ENCODE assay signal across 8 mouse cellular contexts in the genomic region with DNA sequence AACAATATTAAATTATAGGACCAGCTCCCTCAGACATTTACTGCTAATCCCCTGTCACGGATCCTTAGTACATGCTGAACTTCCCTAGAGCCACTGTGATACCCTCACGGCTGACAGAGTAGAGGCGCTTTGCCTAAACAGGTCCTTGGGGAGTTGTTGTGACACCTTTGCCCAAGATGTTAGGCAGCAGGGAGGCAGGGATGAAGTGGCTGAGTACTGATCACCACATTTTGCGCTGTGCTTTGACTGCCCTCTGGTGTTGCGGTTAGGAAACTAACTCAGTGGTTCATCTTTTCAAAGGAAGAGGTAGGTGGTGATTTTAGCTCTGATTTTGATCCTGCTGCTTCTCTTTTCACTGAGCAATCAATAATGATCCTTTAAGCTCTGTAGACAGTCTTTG. TPM values are rescaled to one million over a fixed set of nuclear protein-coding genes. Genes with fewer than 3 reads are reported as not detected.
DNase-seq lines count a peak whose midpoint lies in the region; ATAC-seq and TF ChIP-seq lines count a peak whose summit lies in the region.

No protein-coding gene starts in this region.

- 29% methylated on average over 5 of the region's 5 CpGs for WGBS in kidney, postnatal 0 days
- 42% methylated on average over 5 of the region's 5 CpGs for WGBS in liver, embryonic 11.5 days

- DNase-seq in MN1 (ENCODE audit: low spot score): peak; percentile 75
- DNase-seq in cerebellum, adult 8-10 months: peak; percentile 49
- DNase-seq in kidney, postnatal 0 days (ENCODE audit: low spot score): peak; percentile 85
- DNase-seq in liver, embryonic 11.5 days (ENCODE audit: low spot score): no peak
- DNase-seq in thymus, postnatal 36 days: peak; percentile 44 to 54

- peaks cover 72% of the 10 kb centered on the region for H3K36me3 ChIP-seq in C2C12 (ENCODE audit: control insufficient read depth, insufficient read depth)
- peaks cover 23% of the 10 kb centered on the region; the same call in 1 of the 2 replicates for H3K36me3 ChIP-seq in kidney, postnatal 0 days (ENCODE audit: insufficient read depth, low read length)
- peaks cover 17% of the 10 kb centered on the region for H3K36me3 ChIP-seq in liver, embryonic 11.5 days (ENCODE audit: control insufficient read depth, insufficient read depth, low read length)

- H3ac ChIP-seq in C2C12 (ENCODE audit: control insufficient read depth, insufficient read length, low read depth): no peak overlapping the region

- no peaks in the 10 kb centered on the region for H3K27me3 ChIP-seq in C2C12 (ENCODE audit: control insufficient read depth, insufficient read depth, insufficient read length)
- no peaks in the 10 kb centered on the region for H3K27me3 ChIP-seq in kidney, postnatal 0 days (ENCODE audit: insufficient read depth, low read length)
- no peaks in the 10 kb centered on the region for H3K27me3 ChIP-seq in liver, embryonic 11.5 days (replicated peaks; ENCODE audit: control insufficient read depth, insufficient read depth, low read length)

- H3K79me2 ChIP-seq in C2C12 (ENCODE audit: control insufficient read depth, insufficient read depth): no peaks in the 10 kb centered on the region

- H3K9me3 ChIP-seq in kidney, postnatal 0 days (replicated peaks; ENCODE audit: low read length): no peaks in the 10 kb centered on the region
- no peaks in the 10 kb centered on the region for H3K9me3 ChIP-seq in liver, embryonic 11.5 days (ENCODE audit: control insufficient read depth, low read length)

- no peaks in the 10 kb centered on the region for H3K79me3 ChIP-seq in C2C12 (ENCODE audit: low read depth)

- H3K4me3 ChIP-seq in C2C12 (ENCODE audit: insufficient read depth, poor library complexity, severe bottlenecking): no peak overlapping the region
- no peak overlapping the region for H3K4me3 ChIP-seq in kidney, postnatal 0 days (replicated peaks; ENCODE audit: low read depth, low read length)
- no peak overlapping the region for H3K4me3 ChIP-seq in liver, embryonic 11.5 days (ENCODE audit: low read depth, low read length)

- no peak overlapping the region for H3K27ac ChIP-seq in kidney, postnatal 0 days
- H3K27ac ChIP-seq in liver, embryonic 11.5 days (ENCODE audit: low read depth, low read length): no peak overlapping the region

- H3K4me2 ChIP-seq in kidney, postnatal 0 days (ENCODE audit: low read length): no peak overlapping the region
- no peak overlapping the region for H3K4me2 ChIP-seq in liver, embryonic 11.5 days

- H3K9ac ChIP-seq in kidney, postnatal 0 days (ENCODE audit: low read depth, low read length): no peak overlapping the region
- no peak overlapping the region for H3K9ac ChIP-seq in liver, embryonic 11.5 days (ENCODE audit: low read depth, low read length)

- ATAC-seq in frontal cortex, adult (ENCODE audit: low TSS enrichment): peak; percentile 93
- no peak for ATAC-seq in kidney, postnatal 0 days (replicated peaks; ENCODE audit: low FRiP score, low read depth)
- ATAC-seq in liver, embryonic 11.5 days (replicated peaks; ENCODE audit: low FRiP score): peak; percentile 53; the same call in 1 of the 2 replicates
- peak; percentile 76; the same call in 1 of the 2 replicates for ATAC-seq in neutrophil, adult 5-6 weeks (ENCODE audit: extremely low read depth, insufficient number of reproducible peaks, low FRiP score, poor library complexity, severe bottlenecking)

- 0 out of 2 replicates have a peak, but pooled peaks cover 6% of the 10 kb centered on the region for H3K4me1 ChIP-seq in kidney, postnatal 0 days (replicated peaks; ENCODE audit: insufficient read depth, low read length)
- no peaks in the 10 kb centered on the region for H3K4me1 ChIP-seq in liver, embryonic 11.5 days (replicated peaks; ENCODE audit: control insufficient read depth, insufficient read depth, low read length)

- TF ChIP-seq CTCF in C2C12 (IDR thresholded peaks at IDR 0.05; ENCODE audit: control insufficient read depth, insufficient read depth, insufficient read length): peak; percentile 79
- peak; percentile 95 for TF ChIP-seq CTCF in kidney, postnatal 0 days (IDR thresholded peaks at IDR 0.05; ENCODE audit: low read depth)

TF ChIP-seq in C2C12, 6 proteins besides CTCF, POLR2A, EP300 and RAD21:
- TF ChIP-seq MYOD1 (IDR thresholded peaks at IDR 0.05; ENCODE audit: control insufficient read depth, insufficient read length, low read depth) (no peak), USF1 (IDR thresholded peaks at IDR 0.05; ENCODE audit: low read depth) (no peak), MYOG (IDR thresholded peaks at IDR 0.05; ENCODE audit: control insufficient read depth, extremely low read depth, insufficient read length) (no peak), FOSL1 (IDR thresholded peaks at IDR 0.05; ENCODE audit: insufficient read depth, low read length, poor library complexity, severe bottlenecking) (no peak), MAX (IDR thresholded peaks at IDR 0.05) (no peak)

RNA-seq across cellular contexts. Expression of gene Pphln1, which starts 40.5 kb away (rescaled TPM):
- polyA plus RNA-seq in C2C12 (2012; fragmentation: generic; extraction: Trizol): 28.2 TPM
- polyA plus RNA-seq in kidney, postnatal 0 days (2015; fragmentation: Nextera tagmentation; extraction: Ambion mirVana): 32.4 and 35.9 TPM in 2 replicates
- 51.3 and 52.7 TPM in 2 replicates for polyA plus RNA-seq in liver, embryonic 11.5 days (2014; fragmentation: Nextera tagmentation; extraction: Ambion mirVana)
- 26.8 and 33.2 TPM in 2 replicates for total RNA-seq in neutrophil, adult 5-6 weeks (2017)

RNA-seq across cellular contexts. Expression of gene Zcrb1, which starts 40.5 kb away (rescaled TPM):
- 95.4 TPM for polyA plus RNA-seq in C2C12 (2012; fragmentation: generic; extraction: Trizol)
- polyA plus RNA-seq in kidney, postnatal 0 days (2015; fragmentation: Nextera tagmentation; extraction: Ambion mirVana): 131 and 136 TPM in 2 replicates
- 125 and 137 TPM in 2 replicates for polyA plus RNA-seq in liver, embryonic 11.5 days (2014; fragmentation: Nextera tagmentation; extraction: Ambion mirVana)
- 69.2 and 83.6 TPM in 2 replicates for total RNA-seq in neutrophil, adult 5-6 weeks (2017)
